Mouse (Mus musculus): Measurements from ENCODE around the gene Ffar3. TPM values are rescaled to one million over a fixed set of nuclear protein-coding genes. Genes with fewer than 3 reads are reported as not detected.

The Ffar3 gene
- polyA plus RNA-seq, 2 experiments, result not detected

DNA sequence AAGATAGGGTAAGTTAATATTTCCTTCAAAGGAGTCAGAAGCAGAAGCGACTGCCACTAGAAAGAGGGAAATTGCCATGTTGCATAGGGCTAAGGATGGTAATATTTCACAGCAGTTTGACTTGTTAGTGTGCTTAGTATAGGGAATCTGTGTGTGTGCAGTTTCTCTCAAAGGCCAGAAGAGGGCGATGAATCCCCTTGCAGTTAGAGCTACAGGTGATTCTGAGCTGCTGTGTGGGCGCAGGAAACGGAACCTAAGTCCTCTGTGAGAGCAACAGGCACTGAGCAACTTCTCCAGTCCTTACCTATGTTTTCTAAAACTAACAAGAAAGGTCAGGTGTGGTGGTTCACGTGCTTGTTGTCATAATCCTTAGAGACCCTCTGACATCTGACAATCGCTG lies 45.7 kb downstream of the Ffar3 start:
- Histone ChIP-seq H3K9me3 (ENCODE audit: control insufficient read depth, low read length) (no peaks in the 10 kb centered on the region), H3K4me3 (replicated peaks; ENCODE audit: low read length) (no peak overlapping the region), H3K9ac (ENCODE audit: low read depth, low read length, severe bottlenecking) (no peak overlapping the region), H3K27me3 (ENCODE audit: control insufficient read depth, insufficient read depth, low read length) (no peaks in the 10 kb centered on the region), H3K4me2 (replicated peaks; ENCODE audit: low read depth, low read length, severe bottlenecking) (no peak overlapping the region), H3K27ac (replicated peaks; ENCODE audit: low read depth, low read length) (no peak overlapping the region), H3K4me1 (ENCODE audit: control insufficient read depth, insufficient read depth, low read length) (no peaks in the 10 kb centered on the region), H3K36me3 (ENCODE audit: control insufficient read depth, insufficient read depth, low read length) (no peaks in the 10 kb centered on the region)
- ATAC-seq (ENCODE audit: low FRiP score, low read depth) (no peak), DNase-seq (ENCODE audit: low spot score) (no peak)
- WGBS, result 55% methylated on average over 6 of the region's 6 CpGs
- no peak for TF ChIP-seq POLR2A (IDR thresholded peaks at IDR 0.05; ENCODE audit: borderline replicate concordance, extremely low read depth, insufficient read depth, insufficient read length)

DNA sequence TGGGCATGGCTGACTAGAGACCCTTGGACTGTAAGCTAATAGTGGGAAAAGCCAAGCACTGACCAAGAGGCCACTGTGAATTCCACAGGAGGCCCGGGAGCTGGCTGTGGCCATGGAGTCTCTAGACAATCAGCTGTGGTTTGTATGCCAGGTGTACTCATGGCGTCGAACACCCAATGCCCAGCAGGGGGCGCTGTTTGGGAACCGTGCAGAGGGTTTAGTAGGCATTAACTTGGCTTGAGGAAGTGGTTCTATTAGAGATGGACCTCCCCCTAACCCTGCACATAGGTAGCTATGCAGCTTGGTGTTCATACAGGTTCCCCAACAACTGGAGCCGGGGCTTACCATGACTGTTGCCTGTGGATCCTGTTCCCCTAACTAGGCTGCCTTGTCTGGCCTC lies 50.1 kb downstream of the Ffar3 start:
- H3K4me3 ChIP-seq (replicated peaks; ENCODE audit: low read length), result no peak overlapping the region
- H3K9ac ChIP-seq (ENCODE audit: low read depth, low read length, severe bottlenecking), result no peak overlapping the region
- no peaks in the 10 kb centered on the region for H3K36me3 ChIP-seq (ENCODE audit: control insufficient read depth, insufficient read depth, low read length)
- no peak overlapping the region for H3K27ac ChIP-seq (replicated peaks; ENCODE audit: low read depth, low read length)
- 49% methylated on average over 6 of the region's 6 CpGs for WGBS
- DNase-seq (ENCODE audit: low spot score) (no peak), ATAC-seq (ENCODE audit: low FRiP score, low read depth) (no peak)
- H3K9me3 ChIP-seq (ENCODE audit: control insufficient read depth, low read length), result 0 out of 2 replicates have a peak, but pooled peaks cover 2% of the 10 kb centered on the region
- no peaks in the 10 kb centered on the region for H3K27me3 ChIP-seq (ENCODE audit: control insufficient read depth, insufficient read depth, low read length)
- H3K4me1 ChIP-seq (ENCODE audit: control insufficient read depth, insufficient read depth, low read length), result no peaks in the 10 kb centered on the region
- TF ChIP-seq POLR2A (IDR thresholded peaks at IDR 0.05; ENCODE audit: borderline replicate concordance, extremely low read depth, insufficient read depth, insufficient read length), result no peak
- H3K4me2 ChIP-seq (replicated peaks; ENCODE audit: low read depth, low read length, severe bottlenecking), result no peak overlapping the region

Other genes with a start within 250 kb of the Ffar3 start
- 4.7 and 5.7 TPM in 2 replicates for gene Upk1a, start 243.3 kb downstream of the Ffar3 start, polyA plus RNA-seq (2012; rRNA removed)
- gene Upk1a, start 243.3 kb downstream of the Ffar3 start, polyA plus RNA-seq (2014; fragmentation: Nextera tagmentation; extraction: Ambion mirVana), result 1.2 and 1.7 TPM in 2 replicates
- gene Cox6b1, start 230.0 kb downstream of the Ffar3 start, polyA plus RNA-seq (2012; rRNA removed), result 607 and 677 TPM in 2 replicates
- gene Cox6b1, start 230.0 kb downstream of the Ffar3 start, polyA plus RNA-seq (2014; fragmentation: Nextera tagmentation; extraction: Ambion mirVana), result 799 and 875 TPM in 2 replicates
- gene Etv2, start 220.3 kb downstream of the Ffar3 start, polyA plus RNA-seq (2012; rRNA removed), result 0.17 TPM in 1 of 2 replicates, not detected in the other
- 0.19 TPM in 1 of 2 replicates, not detected in the other for gene Etv2, start 220.3 kb downstream of the Ffar3 start, polyA plus RNA-seq (2014; fragmentation: Nextera tagmentation; extraction: Ambion mirVana)
- 68.1 and 87.7 TPM in 2 replicates for gene Rbm42, start 205.9 kb downstream of the Ffar3 start, polyA plus RNA-seq (2012; rRNA removed)
- 107 and 113 TPM in 2 replicates for gene Rbm42, start 205.9 kb downstream of the Ffar3 start, polyA plus RNA-seq (2014; fragmentation: Nextera tagmentation; extraction: Ambion mirVana)
- gene Haus5, start 191.2 kb downstream of the Ffar3 start, polyA plus RNA-seq (2012; rRNA removed), result 38.8 and 45.0 TPM in 2 replicates
- 35.0 and 35.6 TPM in 2 replicates for gene Haus5, start 191.2 kb downstream of the Ffar3 start, polyA plus RNA-seq (2014; fragmentation: Nextera tagmentation; extraction: Ambion mirVana)
- not detected in 2 replicates for gene Pmis2, start 184.6 kb downstream of the Ffar3 start, polyA plus RNA-seq (2012; rRNA removed)
- not detected in 2 replicates for gene Pmis2, start 184.6 kb downstream of the Ffar3 start, polyA plus RNA-seq (2014; fragmentation: Nextera tagmentation; extraction: Ambion mirVana)
- 0.44 TPM in 1 of 2 replicates, not detected in the other for gene 2200002J24Rik, start 157.3 kb downstream of the Ffar3 start, polyA plus RNA-seq (2012; rRNA removed)
- gene 2200002J24Rik, start 157.3 kb downstream of the Ffar3 start, polyA plus RNA-seq (2014; fragmentation: Nextera tagmentation; extraction: Ambion mirVana), result 0.51 TPM in 1 of 2 replicates, not detected in the other
- 0.89 and 1.0 TPM in 2 replicates for gene Atp4a, start 144.0 kb downstream of the Ffar3 start, polyA plus RNA-seq (2012; rRNA removed)
- gene Atp4a, start 144.0 kb downstream of the Ffar3 start, polyA plus RNA-seq (2014; fragmentation: Nextera tagmentation; extraction: Ambion mirVana), result 0.30 and 0.48 TPM in 2 replicates
- 178 and 233 TPM in 2 replicates for gene Tmem147, start 126.6 kb downstream of the Ffar3 start, polyA plus RNA-seq (2012; rRNA removed)
- gene Tmem147, start 126.6 kb downstream of the Ffar3 start, polyA plus RNA-seq (2014; fragmentation: Nextera tagmentation; extraction: Ambion mirVana), result 221 and 231 TPM in 2 replicates
- not detected in 2 replicates for gene Gapdhs, start 112.5 kb downstream of the Ffar3 start, polyA plus RNA-seq (2012; rRNA removed)
- 0.75 TPM in 1 of 2 replicates, not detected in the other for gene Gapdhs, start 112.5 kb downstream of the Ffar3 start, polyA plus RNA-seq (2014; fragmentation: Nextera tagmentation; extraction: Ambion mirVana)
- 15.1 and 28.4 TPM in 2 replicates for gene Sbsn, start 104.7 kb downstream of the Ffar3 start, polyA plus RNA-seq (2012; rRNA removed)
- 21.3 and 38.7 TPM in 2 replicates for gene Sbsn, start 104.7 kb downstream of the Ffar3 start, polyA plus RNA-seq (2014; fragmentation: Nextera tagmentation; extraction: Ambion mirVana)
- 124 and 151 TPM in 2 replicates for gene Dmkn, start 92.4 kb downstream of the Ffar3 start, polyA plus RNA-seq (2012; rRNA removed)
- 168 and 289 TPM in 2 replicates for gene Dmkn, start 92.4 kb downstream of the Ffar3 start, polyA plus RNA-seq (2014; fragmentation: Nextera tagmentation; extraction: Ambion mirVana)
- 290 and 318 TPM in 2 replicates for gene Krtdap, start 68.3 kb downstream of the Ffar3 start, polyA plus RNA-seq (2012; rRNA removed)
- 833 and 1,442 TPM in 2 replicates for gene Krtdap, start 68.3 kb downstream of the Ffar3 start, polyA plus RNA-seq (2014; fragmentation: Nextera tagmentation; extraction: Ambion mirVana)
- gene Ffar2, start 32.4 kb downstream of the Ffar3 start, polyA plus RNA-seq (2012; rRNA removed), result 0.12 and 0.18 TPM in 2 replicates
- 0.44 TPM in 1 of 2 replicates, not detected in the other for gene Ffar2, start 32.4 kb downstream of the Ffar3 start, polyA plus RNA-seq (2014; fragmentation: Nextera tagmentation; extraction: Ambion mirVana)
- 0.01 and 0.03 TPM in 2 replicates for gene Ffar1, start 5.4 kb upstream of the Ffar3 start, polyA plus RNA-seq (2012; rRNA removed)
- gene Ffar1, start 5.4 kb upstream of the Ffar3 start, polyA plus RNA-seq (2014; fragmentation: Nextera tagmentation; extraction: Ambion mirVana), result not detected in 2 replicates
- 0.09 and 0.11 TPM in 2 replicates for gene Cd22, start 24.2 kb upstream of the Ffar3 start, polyA plus RNA-seq (2012; rRNA removed)
- gene Cd22, start 24.2 kb upstream of the Ffar3 start, polyA plus RNA-seq (2014; fragmentation: Nextera tagmentation; extraction: Ambion mirVana), result 0.10 TPM in 1 of 2 replicates, not detected in the other
- 1.2 and 2.4 TPM in 2 replicates for gene Mag, start 58.7 kb upstream of the Ffar3 start, polyA plus RNA-seq (2012; rRNA removed)
- gene Mag, start 58.7 kb upstream of the Ffar3 start, polyA plus RNA-seq (2014; fragmentation: Nextera tagmentation; extraction: Ambion mirVana), result 0.35 and 1.2 TPM in 2 replicates
- gene Hamp2, start 68.5 kb upstream of the Ffar3 start, polyA plus RNA-seq (2012; rRNA removed), result 0.55 TPM in 1 of 2 replicates, not detected in the other
- not detected in 2 replicates for gene Hamp2, start 68.5 kb upstream of the Ffar3 start, polyA plus RNA-seq (2014; fragmentation: Nextera tagmentation; extraction: Ambion mirVana)
- 0.23 TPM in 1 of 2 replicates, not detected in the other for gene Hamp, start 87.9 kb upstream of the Ffar3 start, polyA plus RNA-seq (2012; rRNA removed)
- not detected in 2 replicates for gene Hamp, start 87.9 kb upstream of the Ffar3 start, polyA plus RNA-seq (2014; fragmentation: Nextera tagmentation; extraction: Ambion mirVana)
- gene Usf2, start 100.6 kb upstream of the Ffar3 start, polyA plus RNA-seq (2012; rRNA removed), result 150 and 169 TPM in 2 replicates
- gene Usf2, start 100.6 kb upstream of the Ffar3 start, polyA plus RNA-seq (2014; fragmentation: Nextera tagmentation; extraction: Ambion mirVana), result 24.0 and 24.5 TPM in 2 replicates
- 24.3 and 32.3 TPM in 2 replicates for gene Lsr, start 117.3 kb upstream of the Ffar3 start, polyA plus RNA-seq (2012; rRNA removed)
- gene Lsr, start 117.3 kb upstream of the Ffar3 start, polyA plus RNA-seq (2014; fragmentation: Nextera tagmentation; extraction: Ambion mirVana), result 29.4 and 29.9 TPM in 2 replicates
- 1.4 TPM in 2 replicates for gene Fam187b, start 117.6 kb upstream of the Ffar3 start, polyA plus RNA-seq (2012; rRNA removed)
- 1.1 and 1.4 TPM in 2 replicates for gene Fam187b, start 117.6 kb upstream of the Ffar3 start, polyA plus RNA-seq (2014; fragmentation: Nextera tagmentation; extraction: Ambion mirVana)
- gene Fxyd5, start 186.3 kb upstream of the Ffar3 start, polyA plus RNA-seq (2012; rRNA removed), result 17.4 and 20.5 TPM in 2 replicates
- 28.8 and 31.3 TPM in 2 replicates for gene Fxyd5, start 186.3 kb upstream of the Ffar3 start, polyA plus RNA-seq (2014; fragmentation: Nextera tagmentation; extraction: Ambion mirVana)
- 14.9 and 19.3 TPM in 2 replicates for gene Fxyd7, start 195.3 kb upstream of the Ffar3 start, polyA plus RNA-seq (2012; rRNA removed)
- gene Fxyd7, start 195.3 kb upstream of the Ffar3 start, polyA plus RNA-seq (2014; fragmentation: Nextera tagmentation; extraction: Ambion mirVana), result 15.3 and 16.2 TPM in 2 replicates
- gene Fxyd1, start 201.0 kb upstream of the Ffar3 start, polyA plus RNA-seq (2012; rRNA removed), result 92.6 and 103 TPM in 2 replicates
- 95.6 and 101 TPM in 2 replicates for gene Fxyd1, start 201.0 kb upstream of the Ffar3 start, polyA plus RNA-seq (2014; fragmentation: Nextera tagmentation; extraction: Ambion mirVana)
- 2.0 and 2.8 TPM in 2 replicates for gene Lgi4, start 203.2 kb upstream of the Ffar3 start, polyA plus RNA-seq (2012; rRNA removed)
- 0.39 and 1.1 TPM in 2 replicates for gene Lgi4, start 203.2 kb upstream of the Ffar3 start, polyA plus RNA-seq (2014; fragmentation: Nextera tagmentation; extraction: Ambion mirVana)
- 39.8 and 45.9 TPM in 2 replicates for gene Fxyd3, start 220.5 kb upstream of the Ffar3 start, polyA plus RNA-seq (2012; rRNA removed)
- 68.9 and 79.5 TPM in 2 replicates for gene Fxyd3, start 220.5 kb upstream of the Ffar3 start, polyA plus RNA-seq (2014; fragmentation: Nextera tagmentation; extraction: Ambion mirVana)

All from limb, embryonic 14.5 days (tissue).